Mouse (Mus musculus) hindbrain, embryonic 16.5 days (tissue): ENCODE results near the gene Sgcg. TPM values are rescaled to one million over a fixed set of nuclear protein-coding genes. Genes with fewer than 3 reads are reported as not detected.

ENCODE experiments used
- ATAC-seq: fragments of 200-750 bp; cut with Nextera tagmentation; 2 replicates; pipeline ENCODE4 v1.8.0; 2017; ENCODE audit warnings: moderate TSS enrichment, moderate library complexity
- H3K27ac ChIP-seq: fragments of 300-500 bp; sonication (generic); 2 replicates; pipeline ENCODE4 v1.5.1; 2014; ENCODE audit warnings: low read depth, mild to moderate bottlenecking, control low read depth, low read length, moderate library complexity
- H3K27me3 ChIP-seq: fragments of 300-500 bp; sonication (generic); replicated peaks from 2 replicates; pipeline ENCODE4 v1.6.1; 2014; ENCODE audit warnings: low read length; ENCODE audit not compliant: control insufficient read depth, insufficient read depth
- H3K36me3 ChIP-seq: fragments of 300-500 bp; sonication (generic); 2 replicates; pipeline ENCODE4 v1.6.1; 2014; ENCODE audit warnings: mild to moderate bottlenecking, low read length, moderate library complexity, mixed read lengths; ENCODE audit not compliant: control insufficient read depth, insufficient read depth
- H3K4me1 ChIP-seq: fragments of 300-500 bp; sonication (generic); 2 replicates; pipeline ENCODE4 v1.6.1; 2014; ENCODE audit warnings: low read depth, low read length; ENCODE audit not compliant: control insufficient read depth, insufficient read depth
- H3K4me2 ChIP-seq: fragments of 300-500 bp; sonication (generic); 2 replicates; pipeline ENCODE4 v1.6.1; 2014; ENCODE audit warnings: mild to moderate bottlenecking, low read length, control low read depth, moderate library complexity
- H3K4me3 ChIP-seq: fragments of 300-500 bp; sonication (generic); 2 replicates; pipeline ENCODE4 v1.5.1; 2014; ENCODE audit warnings: mild to moderate bottlenecking, low read length, control low read depth, moderate library complexity
- H3K9ac ChIP-seq: fragments of 300-500 bp; sonication (generic); 2 replicates; pipeline ENCODE4 v1.6.1; 2014; ENCODE audit warnings: low read depth, mild to moderate bottlenecking, control low read depth, low read length, moderate library complexity
- H3K9me3 ChIP-seq: fragments of 300-500 bp; sonication (generic); 2 replicates; pipeline ENCODE4 v1.6.1; 2014; ENCODE audit warnings: mild to moderate bottlenecking, low read length, moderate library complexity; ENCODE audit not compliant: control insufficient read depth
- WGBS: fragments of 180-500 bp; shearing (Covaris S2); extraction: QIAGEN DNeasy Blood & Tissue Kit; methylation state at CpG from one replicate; pipeline ENCODE4 v1.1.7; 2014; 5-methylcytosine and 5-hydroxymethylcytosine counted together
- polyA plus RNA-seq: library from polyadenylated mRNA; unstranded; fragments of >200 nt; fragmentation: Nextera tagmentation; extraction: Ambion mirVana; gene quantifications from 2 replicates; pipeline ENCODE4 v1.2.1, GENCODE M21; 2015

Sgcg gene
- 0.18 and 0.80 TPM in 2 replicates for polyA plus RNA-seq

DNA sequence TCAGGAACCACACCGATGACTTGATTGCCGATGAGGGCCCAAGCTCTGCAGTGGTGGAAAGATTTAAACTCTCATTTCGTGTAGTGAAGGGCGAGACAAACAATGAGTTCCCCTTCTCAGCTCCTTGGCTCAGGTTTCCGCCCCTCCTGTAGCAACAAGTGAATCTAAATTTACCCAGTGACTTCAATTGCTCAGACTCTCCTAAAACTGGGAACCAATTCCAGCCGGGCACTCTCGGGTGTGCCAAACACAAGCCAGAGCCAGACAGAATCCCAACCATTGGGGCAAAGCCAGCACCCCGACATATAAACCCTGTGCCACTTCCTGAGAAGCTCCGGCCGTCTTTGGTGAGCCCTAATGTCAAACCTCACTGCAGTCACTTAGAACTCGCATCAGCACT lies at the start of gene Sgcg:
Gene Sgcg (minus strand): TSS at position 139 of the 400 bp plus-strand sequence.
- no peak for ATAC-seq
- H3K4me1 ChIP-seq = no peaks in the 10 kb centered on the region
- H3K4me2 ChIP-seq = no peak within 1 kb of the TSS
- no peaks in the 10 kb centered on the region for H3K9me3 ChIP-seq
- no peaks in the 10 kb centered on the region for H3K36me3 ChIP-seq
- H3K27me3 ChIP-seq = no peaks in the 10 kb centered on the region
- no peak within 1 kb of the TSS for H3K9ac ChIP-seq
- H3K27ac ChIP-seq = no peak within 1 kb of the TSS
- H3K4me3 ChIP-seq = no peak within 1 kb of the TSS
- WGBS = 65% methylated on average over 11 of the region's 11 CpGs

DNA sequence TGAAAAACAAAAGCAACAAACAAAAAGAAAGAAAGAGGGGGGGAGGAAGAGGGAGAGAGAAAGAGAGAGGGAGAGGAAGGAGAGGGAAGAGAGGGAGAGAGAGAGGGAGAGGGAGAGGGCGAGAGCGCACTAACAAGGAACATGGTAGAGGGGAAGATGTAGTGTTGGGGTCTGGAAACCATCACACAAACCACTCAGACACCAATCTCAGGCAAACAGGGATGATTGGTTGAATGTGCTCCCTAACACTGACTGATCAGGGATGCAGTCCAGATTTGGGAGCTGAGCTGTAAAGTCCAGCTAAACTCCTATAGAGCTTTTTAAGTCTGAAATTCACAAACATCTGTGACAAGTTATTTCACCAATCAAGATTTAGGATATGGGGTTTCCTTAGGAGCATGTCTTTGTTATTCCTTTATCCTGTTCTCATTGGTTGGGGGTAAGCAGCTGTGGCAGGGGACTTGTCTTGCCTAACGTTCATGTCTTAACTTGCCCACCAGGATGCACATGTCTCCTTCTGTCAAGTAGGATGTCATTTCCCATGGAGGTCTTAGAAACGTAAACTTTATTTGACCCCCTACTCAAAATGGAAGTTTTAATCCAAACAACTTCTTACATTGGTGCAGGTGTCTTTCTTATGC lies 45.8 kb upstream of the Sgcg start:
- Histone ChIP-seq H3K27ac (no peak overlapping the region), H3K4me3 (no peak overlapping the region), H3K27me3 (no peaks in the 10 kb centered on the region), H3K9me3 (peaks cover 6% of the 10 kb centered on the region), H3K4me2 (no peak overlapping the region), H3K4me1 (no peaks in the 10 kb centered on the region), H3K36me3 (no peaks in the 10 kb centered on the region), H3K9ac (no peak overlapping the region)
- ATAC-seq = no peak
- 84% methylated on average over 4 of the region's 4 CpGs for whole genome bisulfite sequencing

DNA sequence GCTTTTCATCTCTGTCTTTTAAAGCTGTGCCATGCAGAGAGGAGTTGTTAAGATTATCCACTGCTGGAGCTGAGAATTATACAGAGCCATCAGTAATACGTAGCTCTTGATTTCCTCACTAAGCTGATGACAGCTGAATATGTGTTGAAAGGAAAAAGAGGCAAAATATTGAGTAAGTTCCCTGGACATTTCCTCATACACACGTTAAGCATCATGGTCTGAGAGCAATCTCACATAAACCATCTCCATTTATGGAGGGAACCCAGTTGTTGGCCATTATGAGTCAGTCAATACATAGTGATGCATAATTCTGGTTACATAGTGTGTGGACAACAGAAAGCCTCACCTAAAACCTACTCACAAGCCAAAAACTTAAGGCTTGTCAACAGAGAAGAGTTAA lies 44.1 kb upstream of the Sgcg start:
- Histone ChIP-seq H3K9ac (no peak overlapping the region), H3K4me2 (no peak overlapping the region), H3K4me1 (no peaks in the 10 kb centered on the region), H3K27ac (no peak overlapping the region), H3K4me3 (no peak overlapping the region), H3K36me3 (no peaks in the 10 kb centered on the region), H3K9me3 (peaks cover 6% of the 10 kb centered on the region), H3K27me3 (no peaks in the 10 kb centered on the region)
- ATAC-seq = no peak
- 78% methylated on average over 2 of the region's 2 CpGs for WGBS

DNA sequence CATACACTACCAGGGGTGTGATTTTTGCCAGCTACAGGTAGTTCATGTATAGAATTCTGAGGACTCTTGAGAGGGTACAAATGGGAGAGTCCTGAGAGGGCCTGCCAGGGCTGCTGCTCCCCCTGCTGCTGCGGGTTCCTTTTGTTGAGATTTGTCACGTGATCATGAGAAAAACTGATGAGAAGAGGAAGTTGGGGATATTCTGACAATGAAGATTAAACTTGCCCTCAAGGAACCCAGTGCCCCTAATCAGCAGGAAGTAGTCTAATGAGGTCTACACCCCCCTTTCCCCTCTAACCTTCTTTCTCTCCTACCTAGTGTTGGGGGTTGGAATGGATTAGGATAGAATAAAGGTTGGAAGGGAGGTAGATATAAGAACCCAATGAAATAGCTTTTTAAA lies 43.0 kb upstream of the Sgcg start:
- H3K9ac ChIP-seq = no peak overlapping the region
- no peaks in the 10 kb centered on the region for H3K36me3 ChIP-seq
- no peak overlapping the region for H3K4me2 ChIP-seq
- 56% methylated on average over 2 of the region's 2 CpGs for WGBS
- H3K27me3 ChIP-seq = no peaks in the 10 kb centered on the region
- H3K9me3 ChIP-seq = peaks cover 6% of the 10 kb centered on the region
- H3K4me3 ChIP-seq = no peak overlapping the region
- ATAC-seq = no peak
- no peaks in the 10 kb centered on the region for H3K4me1 ChIP-seq
- H3K27ac ChIP-seq = no peak overlapping the region

DNA sequence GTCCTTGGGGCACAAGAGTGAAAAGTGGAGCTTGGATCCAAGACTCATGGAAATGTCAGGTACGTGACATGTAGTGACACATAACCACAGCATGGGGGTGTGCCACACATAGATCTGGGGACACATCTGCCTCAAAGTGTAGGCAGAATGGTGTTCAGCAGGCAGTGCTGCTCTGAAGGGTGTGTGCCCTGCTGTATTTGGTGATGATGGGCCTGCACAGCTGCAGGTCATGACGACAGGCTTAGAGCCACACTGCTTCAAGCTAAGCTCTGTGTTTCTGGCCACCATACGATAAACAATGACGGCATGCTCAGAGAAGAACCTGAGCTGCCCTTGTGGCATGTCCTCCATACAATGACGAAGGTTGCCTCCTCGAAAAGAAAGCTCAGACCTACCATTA lies 41.5 kb upstream of the Sgcg start:
- no peak for ATAC-seq
- Histone ChIP-seq H3K4me3 (no peak overlapping the region), H3K36me3 (no peaks in the 10 kb centered on the region), H3K9me3 (peaks cover 6% of the 10 kb centered on the region), H3K9ac (no peak overlapping the region), H3K27me3 (no peaks in the 10 kb centered on the region), H3K4me2 (no peak overlapping the region), H3K27ac (no peak overlapping the region), H3K4me1 (no peaks in the 10 kb centered on the region)
- WGBS = 87% methylated on average over 6 of the region's 6 CpGs

DNA sequence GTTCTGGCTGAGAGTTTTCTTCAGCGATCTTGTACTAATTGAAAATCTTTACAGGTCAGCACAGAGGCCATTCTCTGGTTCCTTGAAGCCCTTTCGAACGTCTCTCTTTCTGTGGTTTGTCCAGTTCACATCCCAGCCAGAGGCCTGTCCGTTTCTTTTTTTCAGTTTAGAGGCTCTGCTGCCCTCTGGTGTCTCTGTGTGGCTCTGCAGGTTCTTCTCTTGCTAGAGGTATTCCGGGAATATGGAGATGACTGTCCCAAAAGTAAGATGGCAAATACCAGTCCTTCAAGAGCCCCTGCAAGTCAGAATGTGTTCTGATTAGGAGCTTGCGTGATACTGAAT lies 36.4 kb upstream of the Sgcg start:
- H3K4me1 ChIP-seq = no peaks in the 10 kb centered on the region
- no peak overlapping the region for H3K27ac ChIP-seq
- no peaks in the 10 kb centered on the region for H3K9me3 ChIP-seq
- H3K4me3 ChIP-seq = no peak overlapping the region
- WGBS = 18% methylated on average over 6 of the region's 6 CpGs
- peak overlapping the region; percentile 1; the same call in 1 of the 2 replicates for H3K4me2 ChIP-seq
- H3K9ac ChIP-seq = no peak overlapping the region
- ATAC-seq = no peak; the same call in 1 of the 2 replicates
- no peaks in the 10 kb centered on the region for H3K27me3 ChIP-seq
- no peaks in the 10 kb centered on the region for H3K36me3 ChIP-seq

DNA sequence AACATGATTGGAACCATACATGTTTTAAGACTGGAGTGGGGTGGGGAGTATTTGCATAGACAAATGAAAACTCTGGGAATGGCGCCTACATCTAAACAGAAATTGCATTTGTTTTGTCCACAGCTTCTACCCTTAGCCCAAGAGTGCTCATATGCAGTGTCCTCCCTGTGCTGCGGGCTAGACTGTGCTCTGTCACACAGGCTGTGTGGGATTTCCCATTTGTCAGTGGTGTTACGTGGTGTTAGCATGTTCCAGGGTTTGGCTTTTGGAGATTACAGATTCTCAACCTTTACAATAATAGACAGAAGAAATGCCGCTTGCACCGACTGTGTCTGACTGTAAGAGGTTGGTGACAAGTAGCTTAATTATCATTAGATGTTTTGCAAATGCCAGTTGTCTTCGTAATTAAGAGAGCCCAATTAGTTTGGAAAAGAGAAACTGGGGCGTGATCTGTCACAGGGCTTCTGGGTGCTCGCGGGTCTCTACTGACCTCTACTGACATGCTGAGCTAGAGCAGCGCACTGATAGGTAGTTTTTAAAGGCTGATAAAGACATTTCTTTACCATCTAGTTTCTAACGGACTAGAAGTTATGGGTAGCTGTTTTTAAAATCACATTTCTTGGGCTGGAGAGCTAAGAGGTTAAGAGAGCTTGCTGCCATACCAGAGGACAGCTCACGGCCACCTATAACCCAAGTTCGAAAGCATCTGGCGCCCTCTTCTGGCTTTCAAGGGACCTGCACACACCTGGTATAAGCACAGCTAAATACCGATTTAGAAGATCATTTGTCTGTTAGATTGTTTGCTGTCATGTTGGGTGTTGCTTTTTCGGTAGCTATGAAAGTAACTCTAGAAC lies 35.8 kb upstream of the Sgcg start:
- peak overlapping the region; percentile 1; the same call in 1 of the 2 replicates for H3K4me2 ChIP-seq
- H3K36me3 ChIP-seq = no peaks in the 10 kb centered on the region
- no peak; the same call in 1 of the 2 replicates for ATAC-seq

DNA sequence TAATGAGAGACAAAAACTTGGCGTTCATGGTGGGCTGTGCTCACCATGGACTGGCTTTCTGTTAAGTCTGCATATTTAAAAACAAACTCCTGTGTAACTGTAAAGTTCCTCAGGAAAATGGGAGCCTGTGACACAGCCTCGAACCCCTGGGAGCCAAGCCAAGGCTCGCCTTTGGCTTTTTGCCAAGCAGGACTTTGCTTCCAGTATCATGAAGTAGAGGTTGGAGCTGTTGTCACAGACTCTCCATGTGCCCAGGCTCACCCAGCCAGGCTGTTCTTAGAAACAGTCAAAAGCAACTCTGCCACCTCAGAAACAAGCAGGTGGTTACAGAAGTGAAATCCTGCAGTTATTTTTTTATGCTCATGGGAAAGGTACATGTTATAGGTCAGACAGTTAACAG lies 32.4 kb upstream of the Sgcg start:
- Histone ChIP-seq H3K9ac (no peak overlapping the region), H3K27me3 (no peaks in the 10 kb centered on the region), H3K27ac (no peak overlapping the region), H3K4me3 (no peak overlapping the region), H3K4me1 (no peaks in the 10 kb centered on the region), H3K4me2 (no peak overlapping the region), H3K9me3 (no peaks in the 10 kb centered on the region), H3K36me3 (no peaks in the 10 kb centered on the region)
- 58% methylated on average over 3 of the region's 3 CpGs for WGBS
- ATAC-seq = no peak

More for the DNA sequence above, 35.8 kb upstream of the Sgcg start:
- Histone ChIP-seq H3K9me3 (no peaks in the 10 kb centered on the region), H3K27me3 (no peaks in the 10 kb centered on the region), H3K4me3 (no peak overlapping the region), H3K9ac (no peak overlapping the region), H3K4me1 (no peaks in the 10 kb centered on the region), H3K27ac (no peak overlapping the region)
- 46% methylated on average over 16 of the region's 16 CpGs for WGBS

DNA sequence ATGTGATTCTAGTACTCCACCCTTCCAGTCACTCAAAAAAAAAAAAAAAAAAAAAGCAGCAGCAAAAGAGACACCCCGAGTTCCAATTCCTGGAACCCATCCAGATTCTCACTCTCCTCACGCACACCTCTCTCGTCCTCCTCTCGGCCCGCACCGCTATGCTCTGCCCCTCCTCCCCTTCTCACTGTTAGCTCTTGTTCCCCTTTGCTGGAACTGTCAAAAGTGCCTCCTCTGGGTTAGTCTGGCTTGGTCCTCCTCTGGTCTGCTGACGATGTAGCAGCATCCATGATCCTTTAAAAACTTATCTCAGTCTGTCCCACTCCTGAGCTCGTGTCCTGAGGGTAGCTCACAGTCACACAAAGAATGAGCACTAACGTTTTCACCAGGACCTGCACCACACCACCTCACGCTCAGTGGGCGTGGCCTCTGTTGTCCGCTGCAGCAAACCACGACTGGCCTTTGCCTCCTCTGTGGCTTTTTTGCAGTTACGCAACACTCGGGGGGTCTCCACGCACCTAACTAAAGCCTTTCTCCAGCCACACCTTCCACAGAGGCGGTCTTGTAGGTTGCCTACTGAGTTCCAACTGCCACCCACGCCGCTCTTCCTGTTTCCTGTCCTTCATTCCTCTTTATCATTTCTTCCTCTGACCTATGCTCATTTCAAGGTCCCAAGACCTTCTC lies 30.5 kb upstream of the Sgcg start:
- Histone ChIP-seq H3K4me3 (no peak overlapping the region), H3K36me3 (no peaks in the 10 kb centered on the region), H3K27ac (no peak overlapping the region), H3K4me1 (no peaks in the 10 kb centered on the region), H3K9ac (no peak overlapping the region), H3K4me2 (no peak overlapping the region), H3K27me3 (no peaks in the 10 kb centered on the region), H3K9me3 (no peaks in the 10 kb centered on the region)
- 71% methylated on average over 19 of the region's 19 CpGs for WGBS
- ATAC-seq = no peak
